Mouse (Mus musculus) splenic B cell, adult 2 months (primary cell): Measurements from ENCODE around the gene Tef.
A peak's percentile ranks its signal among the peaks of the same experiment; 100 is the strongest.

Source experiments
- DNase-seq: peaks from one replicate; pipeline ENCODE4 v3.0.0-alpha.2; 2011; ENCODE audit warnings: low read depth, low spot score
- H3K27me3 ChIP-seq: 2 replicates; pipeline ENCODE4 v1.6.1; 2012; ENCODE audit warnings: mild to moderate bottlenecking, low read length, moderate library complexity, mixed read lengths; ENCODE audit not compliant: control insufficient read depth, poor library complexity, insufficient read depth, severe bottlenecking
- H3K36me3 ChIP-seq: 2 replicates; pipeline ENCODE4 v1.6.1; 2012; ENCODE audit warnings: mild to moderate bottlenecking, low read length, moderate library complexity, mixed read lengths; ENCODE audit not compliant: control insufficient read depth, poor library complexity, insufficient read depth, severe bottlenecking

Gene Tef

DNA sequence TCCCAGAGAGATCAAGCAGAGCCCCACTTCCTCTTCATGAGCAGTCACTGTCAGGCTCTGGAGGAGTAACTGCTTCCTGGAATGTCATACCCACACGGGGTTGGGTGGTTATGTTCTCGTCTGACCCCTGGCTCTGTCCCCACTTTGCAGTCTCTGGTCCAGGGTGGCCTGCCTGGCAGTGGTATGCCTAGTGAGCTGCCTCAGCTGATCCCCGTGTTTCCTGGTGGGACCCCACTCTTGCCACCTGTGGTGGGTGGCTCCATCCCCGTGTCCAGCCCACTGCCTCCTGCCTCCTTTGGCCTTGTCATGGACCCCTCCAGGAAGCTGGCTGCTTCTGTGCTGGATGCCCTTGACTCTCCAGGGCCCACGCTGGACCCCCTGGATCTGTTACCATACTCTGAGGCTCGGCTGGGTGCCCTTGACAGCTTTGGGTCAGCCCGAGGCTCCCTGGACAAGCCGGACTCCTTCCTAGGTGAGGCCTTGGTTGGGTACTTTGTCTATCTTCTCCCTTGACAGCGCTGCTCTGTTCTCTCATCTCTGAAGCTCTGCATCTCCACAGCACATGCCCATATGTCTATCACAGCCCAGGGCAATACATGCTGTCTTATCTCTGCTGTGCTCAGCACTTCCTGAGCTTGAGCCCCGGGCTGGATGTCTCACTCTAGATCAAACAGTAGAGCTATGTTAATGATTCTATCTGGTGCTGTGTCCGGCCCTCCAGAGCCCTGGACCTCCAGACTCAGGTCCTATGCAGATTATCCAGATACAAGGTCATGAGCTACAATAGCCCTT, 25.4 kb upstream of the Tef start:
- Histone ChIP-seq H3K36me3 (peaks cover 5% of the 10 kb centered on the region), H3K27me3 (no peaks in the 10 kb centered on the region)
- DNase-seq = no peak

DNA sequence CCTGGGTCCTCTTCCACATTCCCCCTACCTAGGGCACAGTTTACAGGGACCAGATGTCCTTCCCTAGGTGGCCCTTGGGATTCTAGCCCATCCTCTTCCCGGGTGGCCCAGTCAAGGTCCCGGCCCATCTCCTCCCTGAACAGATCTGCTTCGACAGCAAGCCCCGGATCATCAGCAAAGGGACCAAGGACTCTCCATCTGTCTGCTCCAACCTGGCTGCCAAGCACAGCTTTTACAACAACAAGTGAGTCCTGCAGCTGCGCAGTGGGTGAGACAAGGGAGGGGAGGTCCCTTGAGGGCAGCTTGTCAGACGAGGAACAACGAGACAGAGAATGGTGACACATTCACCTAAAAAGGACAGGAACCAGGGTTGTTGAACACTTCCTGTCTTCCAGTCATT, 20.4 kb upstream of the Tef start:
- Histone ChIP-seq H3K27me3 (no peaks in the 10 kb centered on the region), H3K36me3 (peaks cover 4% of the 10 kb centered on the region; the same call in 1 of the 2 replicates)
- peak; percentile 38 for DNase-seq

DNA sequence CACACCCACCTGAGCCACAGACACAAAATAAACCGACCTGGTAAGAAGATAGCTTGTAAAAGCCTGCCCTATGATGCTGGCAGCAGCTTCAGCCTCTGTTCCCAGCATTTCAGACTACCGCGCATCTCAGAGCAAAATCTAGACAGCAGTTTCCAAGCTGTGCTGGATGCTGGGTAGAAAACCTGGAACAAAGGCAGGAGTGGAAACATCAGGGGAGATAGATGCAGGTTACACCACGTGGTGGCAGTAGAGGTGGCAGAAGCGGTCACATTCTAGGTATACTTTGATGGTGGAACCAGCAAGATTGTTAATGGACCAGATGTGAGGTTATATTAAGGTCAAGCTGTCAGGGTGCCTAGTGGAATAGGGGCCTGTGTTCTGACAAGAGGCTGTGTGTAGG, 17.5 kb upstream of the Tef start:
- peaks cover 9% of the 10 kb centered on the region for H3K36me3 ChIP-seq
- no peaks in the 10 kb centered on the region for H3K27me3 ChIP-seq
- DNase-seq = no peak

- Histone ChIP-seq H3K36me3 (peaks cover 7% of the 10 kb centered on the region; the same call in 1 of the 2 replicates), H3K27me3 (no peaks in the 10 kb centered on the region)
- no peak for DNase-seq
Observed at GRCm38 (mm10) chr15:81785701-81786100, 16.5 kb upstream of the Tef start.

GRCm38 (mm10) chr15:81787525-81787924, 14.7 kb upstream of the Tef start:
- H3K27me3 ChIP-seq = no peaks in the 10 kb centered on the region
- DNase-seq = no peak
- peaks cover 10% of the 10 kb centered on the region for H3K36me3 ChIP-seq

GRCm38 (mm10) chr15:81792444-81792843, 9.8 kb upstream of the Tef start:
- no peak for DNase-seq
- no peaks in the 10 kb centered on the region for H3K27me3 ChIP-seq
- peaks cover 11% of the 10 kb centered on the region for H3K36me3 ChIP-seq

- peaks cover 9% of the 10 kb centered on the region for H3K36me3 ChIP-seq
- DNase-seq = peak; percentile 35
- H3K27me3 ChIP-seq = no peaks in the 10 kb centered on the region
Observed at GRCm38 (mm10) chr15:81796228-81796627, 6.0 kb upstream of the Tef start.

- no peak for DNase-seq
- Histone ChIP-seq H3K27me3 (no peaks in the 10 kb centered on the region), H3K36me3 (peaks cover 3% of the 10 kb centered on the region; the same call in 1 of the 2 replicates)
Observed at GRCm38 (mm10) chr15:81797861-81798260, 4.4 kb upstream of the Tef start.

DNA sequence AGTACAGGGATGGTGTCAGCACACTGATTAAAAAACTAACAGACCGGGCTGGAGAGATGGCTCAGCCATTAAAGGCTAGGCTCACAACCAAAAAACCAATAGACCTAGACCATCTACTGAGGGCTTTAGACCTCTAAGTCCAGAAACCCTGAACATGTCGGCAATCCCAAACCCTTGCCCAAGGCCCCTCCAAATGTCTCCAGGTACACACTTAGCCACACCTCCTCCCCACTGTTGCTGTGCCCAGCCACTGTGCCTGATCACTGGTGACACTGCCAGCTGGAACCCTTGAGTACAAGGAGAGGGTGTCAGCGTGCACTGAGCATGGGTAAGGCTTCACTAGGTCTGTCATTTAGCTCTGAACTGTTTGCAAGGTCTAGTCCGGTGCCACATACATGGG, 3.8 kb upstream of the Tef start:
- no peaks in the 10 kb centered on the region for H3K27me3 ChIP-seq
- H3K36me3 ChIP-seq = peaks cover 3% of the 10 kb centered on the region; the same call in 1 of the 2 replicates
- DNase-seq = no peak

GRCm38 (mm10) chr15:81800391-81800790, 1.8 kb upstream of the Tef start:
- H3K27me3 ChIP-seq = no peaks in the 10 kb centered on the region
- H3K36me3 ChIP-seq = no peaks in the 10 kb centered on the region
- no peak for DNase-seq

GRCm38 (mm10) chr15:81802941-81803351, 725 bp downstream of the Tef start:
- no peaks in the 10 kb centered on the region for H3K27me3 ChIP-seq
- no peak for DNase-seq
- no peaks in the 10 kb centered on the region for H3K36me3 ChIP-seq

GRCm38 (mm10) chr15:81803425-81803951, 1.3 kb downstream of the Tef start:
- no peaks in the 10 kb centered on the region for H3K36me3 ChIP-seq
- H3K27me3 ChIP-seq = no peaks in the 10 kb centered on the region
- DNase-seq = no peak

- no peaks in the 10 kb centered on the region for H3K36me3 ChIP-seq
- H3K27me3 ChIP-seq = no peaks in the 10 kb centered on the region
- DNase-seq = no peak
Observed at GRCm38 (mm10) chr15:81804172-81804571, 2.0 kb downstream of the Tef start.

DNA sequence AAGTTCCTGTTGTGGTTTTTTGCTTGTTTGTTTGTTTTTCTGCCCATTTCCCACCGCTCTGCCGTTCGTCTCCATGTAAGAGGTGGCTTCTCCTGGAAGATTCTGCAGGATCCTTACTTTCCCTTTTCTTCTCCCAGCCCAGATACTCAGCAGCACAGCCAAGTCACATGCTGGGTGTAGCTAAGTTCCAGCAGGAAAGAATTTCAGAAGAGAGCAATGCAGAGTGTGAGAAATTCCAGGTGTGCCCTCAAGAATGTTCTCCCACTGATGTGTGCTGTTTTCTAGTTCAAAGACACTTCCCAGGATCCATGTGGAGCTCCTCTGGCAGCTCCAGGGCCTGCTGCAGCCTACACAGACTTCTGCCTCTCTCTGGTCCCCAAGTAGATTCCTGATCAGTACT, 2.7 kb downstream of the Tef start:
- Histone ChIP-seq H3K27me3 (no peaks in the 10 kb centered on the region), H3K36me3 (no peaks in the 10 kb centered on the region)
- DNase-seq = no peak

- H3K27me3 ChIP-seq = no peaks in the 10 kb centered on the region
- no peaks in the 10 kb centered on the region for H3K36me3 ChIP-seq
- no peak for DNase-seq
Observed at GRCm38 (mm10) chr15:81805624-81806023, 3.4 kb downstream of the Tef start.
